Mouse (Mus musculus): Measurements from ENCODE around the gene Fam133b.

The Fam133b gene

GRCm38 (mm10) chr5:3543629-3544479 lies at the start of gene Fam133b:
Gene Fam133b, plus strand, starts transcription at chr5:3543833.
- peak; percentile 98 to 99 for DNase-seq

GRCm38 (mm10) chr5:3493968-3494367 lies 49.7 kb upstream of the Fam133b start:
- DNase-seq: peak; percentile 64 to 68

GRCm38 (mm10) chr5:3494452-3495187 lies 49.0 kb upstream of the Fam133b start:
- peak; percentile 48 to 61 for DNase-seq

DNA sequence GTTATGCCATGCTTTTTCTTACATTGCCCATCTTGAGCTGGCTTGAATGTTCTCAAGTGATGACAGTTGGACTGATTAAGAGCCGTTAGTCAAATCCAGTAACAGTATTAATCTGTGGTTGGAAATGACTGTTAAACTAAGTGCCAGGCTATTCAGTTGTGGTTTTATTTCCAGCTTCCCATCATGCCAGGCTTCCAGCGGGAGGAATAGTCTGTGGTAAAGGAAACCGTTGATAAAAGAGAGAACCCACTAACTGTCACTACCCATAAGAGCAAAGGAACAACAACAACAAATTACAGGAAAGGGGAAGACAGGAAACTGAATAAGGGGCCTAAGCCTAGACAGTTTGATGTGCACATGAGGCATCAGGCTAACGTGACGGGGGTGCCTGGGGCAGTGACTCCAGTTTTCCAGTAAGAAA lies 46.1 kb upstream of the Fam133b start:
- no peak for DNase-seq

DNA sequence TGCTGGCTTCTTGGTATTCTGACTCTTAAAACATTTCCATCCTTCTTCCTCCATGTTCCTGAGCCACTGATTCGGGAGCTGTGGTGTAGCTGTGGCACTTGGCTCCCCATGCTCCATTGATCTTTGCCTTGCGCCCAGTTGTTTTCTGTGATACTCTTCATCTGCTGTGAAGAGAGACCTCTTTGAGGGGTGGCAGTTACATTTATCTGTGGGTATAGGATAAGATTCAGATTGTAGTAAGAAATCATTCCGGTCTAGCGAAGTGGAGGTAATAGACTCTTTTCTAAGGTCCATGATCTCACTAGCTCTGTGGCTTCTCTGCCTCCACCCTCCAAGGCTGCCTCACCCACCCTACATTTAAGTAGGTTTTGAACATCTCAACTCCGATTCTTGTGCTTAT lies 43.3 kb upstream of the Fam133b start:
- DNase-seq: no peak

- DNase-seq: no peak
These were observed 42.6 kb upstream of the Fam133b start for GRCm38 (mm10) chr5:3500957-3501563.

DNA sequence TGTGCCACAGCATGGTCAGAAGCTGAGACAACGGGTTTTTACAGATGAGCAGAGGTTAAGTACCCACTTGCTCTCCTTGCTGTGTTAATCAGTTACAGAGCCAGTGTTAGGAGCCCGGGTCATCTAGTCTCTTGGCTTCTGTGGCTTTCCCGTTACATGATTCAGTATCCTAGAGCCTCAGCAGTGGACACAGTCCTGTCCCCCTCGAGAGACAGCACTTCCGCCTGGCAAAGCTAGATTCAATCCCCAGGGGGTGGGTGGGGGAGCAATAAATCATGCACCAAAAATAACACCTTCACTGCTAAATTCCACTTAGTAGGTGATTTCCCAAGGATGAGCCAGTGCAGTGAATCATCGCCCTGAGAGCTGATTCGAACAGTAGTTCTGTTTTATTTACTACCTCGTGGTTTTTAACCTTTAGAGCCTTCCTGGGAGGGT lies 42.0 kb upstream of the Fam133b start:
- DNase-seq: peak; percentile 75 to 85

GRCm38 (mm10) chr5:3502610-3503350 lies 40.9 kb upstream of the Fam133b start:
- peak; percentile 61 to 69 for DNase-seq

- DNase-seq: no peak
These were observed 40.3 kb upstream of the Fam133b start for GRCm38 (mm10) chr5:3503373-3503772.

DNA sequence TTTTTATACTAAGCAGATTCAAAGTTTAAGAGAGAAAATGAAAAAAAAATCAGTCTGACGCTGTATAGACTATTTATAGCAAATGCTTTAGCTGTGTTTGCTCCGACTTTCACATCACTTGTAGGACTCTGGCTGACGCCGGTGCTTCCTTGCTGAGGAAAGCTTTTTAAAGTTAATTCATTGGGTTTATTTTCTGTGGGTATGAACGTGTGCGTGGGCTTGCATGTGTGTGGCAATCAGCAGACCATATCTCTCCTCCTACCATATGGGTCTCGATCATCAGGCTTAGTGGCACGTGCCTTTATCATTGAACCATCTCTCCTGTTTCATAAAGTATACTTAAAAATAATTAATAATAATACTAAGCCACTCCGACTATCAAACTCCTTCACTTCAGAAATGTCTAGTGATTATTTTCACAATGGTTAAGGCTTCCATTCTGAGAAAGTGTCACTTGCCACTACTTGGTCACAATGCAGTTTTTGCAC lies 39.8 kb upstream of the Fam133b start:
- no peak for DNase-seq

DNA sequence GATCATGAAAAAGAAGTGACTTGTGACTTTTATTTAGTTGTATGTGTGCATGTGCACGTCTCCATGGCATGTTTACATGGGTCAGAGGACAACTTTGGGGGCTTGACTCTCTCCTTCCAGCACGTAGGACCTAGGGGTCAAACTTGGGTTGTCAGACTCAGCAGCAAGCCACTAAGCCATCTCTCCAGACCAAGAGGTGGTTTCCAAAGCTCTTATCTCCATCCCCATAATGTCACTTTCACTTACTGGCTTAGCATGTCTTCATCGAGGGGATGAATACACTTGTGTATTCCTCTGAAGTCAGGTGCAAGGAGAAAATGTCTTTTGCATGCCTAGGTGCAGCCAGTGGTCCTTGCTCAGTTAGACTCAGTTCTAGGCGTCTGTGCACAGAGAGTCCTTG lies 39.2 kb upstream of the Fam133b start:
- no peak for DNase-seq

DNA sequence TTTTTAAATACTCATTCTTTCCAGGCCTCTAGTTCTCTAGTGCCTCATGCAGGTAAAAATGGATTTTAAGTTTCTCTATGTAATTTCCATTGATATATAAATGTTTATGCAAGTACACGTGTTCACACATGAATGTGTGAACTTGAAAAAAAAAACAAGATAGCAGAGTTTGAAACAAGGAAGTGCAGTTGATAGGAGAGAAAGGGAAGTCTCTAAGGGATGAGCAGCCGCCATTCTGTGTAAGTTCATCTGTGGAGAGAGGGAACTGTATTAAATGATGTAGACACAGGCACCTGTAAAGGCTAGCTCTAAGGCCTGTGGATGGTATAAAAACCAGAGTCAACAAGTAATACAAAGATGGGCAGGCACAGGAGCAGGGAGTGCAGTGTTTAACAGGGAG lies 38.1 kb upstream of the Fam133b start:
- DNase-seq: no peak

- DNase-seq: no peak
These were observed 34.9 kb upstream of the Fam133b start for GRCm38 (mm10) chr5:3508480-3509381.

- no peak for DNase-seq
These were observed 34.1 kb upstream of the Fam133b start for GRCm38 (mm10) chr5:3509503-3509902.

DNA sequence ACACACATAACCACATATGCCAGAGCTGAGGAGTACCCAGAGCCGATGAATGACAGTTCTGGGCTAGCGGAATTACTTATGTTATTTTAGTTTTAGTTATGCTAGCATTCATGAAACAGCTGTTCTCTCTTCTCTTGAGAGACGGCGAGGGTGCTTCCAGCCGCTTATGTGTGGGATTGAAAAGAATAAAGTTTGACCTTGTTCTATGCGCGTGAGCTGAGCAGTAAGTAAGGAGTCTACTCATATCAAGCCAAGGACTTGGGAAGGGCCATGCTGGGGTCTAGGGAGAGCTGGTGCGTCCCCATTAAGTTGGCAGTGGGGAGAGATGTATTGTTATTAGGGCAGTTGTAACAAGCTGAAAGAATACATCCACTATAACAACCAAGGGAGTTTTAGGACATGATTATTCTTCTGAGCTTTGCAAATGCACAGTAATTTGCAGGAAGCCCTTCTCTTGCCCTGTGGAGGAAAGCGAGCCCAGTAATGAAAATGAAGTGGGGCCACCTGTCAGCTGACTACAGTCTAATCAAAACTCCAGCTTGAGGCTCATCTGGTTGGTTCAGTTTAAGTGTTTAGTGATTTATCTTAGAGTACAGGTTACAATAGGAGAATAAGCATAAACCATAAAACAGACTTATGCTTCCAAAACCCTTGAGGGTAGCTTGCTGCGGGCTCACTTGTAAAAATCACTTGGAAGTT lies 32.4 kb upstream of the Fam133b start:
- DNase-seq: no peak

DNA sequence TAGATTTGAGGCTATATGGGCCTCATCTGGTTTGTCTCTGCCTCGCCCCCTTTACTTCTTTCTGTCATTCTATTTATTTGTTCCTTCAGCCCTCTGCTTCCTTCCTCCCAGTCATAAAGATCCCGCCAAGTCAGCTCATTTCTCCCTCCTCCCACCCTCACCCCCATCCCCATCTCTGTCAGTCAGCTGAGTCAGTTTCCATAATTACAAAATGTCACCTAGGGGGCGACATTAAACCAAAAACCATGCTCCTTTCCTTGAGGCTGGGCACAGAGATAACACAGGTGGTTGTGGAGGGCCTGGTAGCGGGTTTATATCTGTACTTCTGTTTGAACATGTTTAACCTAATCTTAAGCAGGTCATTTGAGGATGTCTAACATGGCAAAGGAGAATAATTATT lies 31.0 kb upstream of the Fam133b start:
- DNase-seq: no peak

DNA sequence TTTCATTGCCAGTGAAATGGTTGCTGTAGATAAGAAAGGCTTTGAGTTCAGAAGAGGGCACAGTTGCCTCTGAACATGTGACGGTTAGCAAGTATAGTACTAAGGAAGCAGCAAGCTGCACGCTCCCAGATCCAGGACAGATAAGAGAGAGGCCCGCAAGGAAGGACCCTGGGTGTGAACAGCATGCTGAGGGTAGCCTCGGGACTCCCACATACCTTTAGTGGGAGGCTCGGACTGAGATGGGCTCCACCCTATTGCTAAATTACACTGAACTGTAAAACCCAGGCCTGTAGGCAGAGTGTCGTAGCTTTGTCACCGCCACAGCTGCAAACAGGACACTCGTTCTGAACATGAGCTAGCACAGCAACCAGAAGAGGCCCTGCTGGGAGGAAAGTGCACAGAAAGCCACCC lies 28.7 kb upstream of the Fam133b start:
- no peak for DNase-seq

- no peak for DNase-seq
These were observed 28.2 kb upstream of the Fam133b start for GRCm38 (mm10) chr5:3515477-3515876.

- DNase-seq: peak; percentile 42 to 48
These were observed 27.1 kb upstream of the Fam133b start for GRCm38 (mm10) chr5:3516481-3517075.

All from B cell, adult 2 months (primary cell).